ENCODE assay signal across 8 mouse cellular contexts in genomic region chr9:62476782-62477487, GRCm38 (mm10). TPM values are rescaled to one million over a fixed set of nuclear protein-coding genes. Genes with fewer than 3 reads are reported as not detected.
DNase-seq lines count a peak whose midpoint lies in the region; ATAC-seq and TF ChIP-seq lines count a peak whose summit lies in the region.

No protein-coding gene starts in this region.

- TF ChIP-seq CTCF in kidney, adult 2 months (conservative IDR thresholded peaks at IDR 0.05; ENCODE audit: insufficient read depth, insufficient read length, low read depth, low read length), result no peak
- peak; percentile 42 for TF ChIP-seq CTCF in stomach, postnatal 0 days (IDR thresholded peaks at IDR 0.05; ENCODE audit: low read depth)

- WGBS in embryonic facial prominence, embryonic 14.5 days, result 66% methylated on average over 10 of the region's 11 CpGs
- 57% methylated on average over 11 of the region's 11 CpGs for WGBS in kidney, adult 2 months
- WGBS in midbrain, embryonic 14.5 days, result 46% methylated on average over 11 of the region's 11 CpGs
- WGBS in stomach, postnatal 0 days, result 32% methylated on average over 11 of the region's 11 CpGs

- ATAC-seq in embryonic facial prominence, embryonic 14.5 days (ENCODE audit: low read depth), result peak; percentile 87
- peak; percentile 76 for ATAC-seq in midbrain, embryonic 14.5 days (ENCODE audit: low FRiP score, low TSS enrichment)
- ATAC-seq in stomach, postnatal 0 days (ENCODE audit: low FRiP score, low TSS enrichment), result peak; percentile 75; the same call in 1 of the 2 replicates

- no peaks in the 10 kb centered on the region for H3K9me3 ChIP-seq in embryonic facial prominence, embryonic 14.5 days (ENCODE audit: control insufficient read depth, low read length)
- H3K9me3 ChIP-seq in midbrain, embryonic 14.5 days (ENCODE audit: control insufficient read depth, low read length), result no peaks in the 10 kb centered on the region
- no peaks in the 10 kb centered on the region for H3K9me3 ChIP-seq in stomach, postnatal 0 days (ENCODE audit: control insufficient read depth, low read length)

- H3K4me1 ChIP-seq in embryonic facial prominence, embryonic 14.5 days (ENCODE audit: control insufficient read depth, insufficient read depth, low read length), result peaks cover 4% of the 10 kb centered on the region; the same call in 1 of the 2 replicates
- no peaks in the 10 kb centered on the region for H3K4me1 ChIP-seq in kidney, adult 2 months (ENCODE audit: control insufficient read depth, insufficient read depth, low read length)
- peaks cover 22% of the 10 kb centered on the region for H3K4me1 ChIP-seq in midbrain, embryonic 14.5 days (ENCODE audit: control insufficient read depth, insufficient read depth, low read length)
- H3K4me1 ChIP-seq in stomach, postnatal 0 days (replicated peaks; ENCODE audit: control insufficient read depth, insufficient read depth), result peaks cover 3% of the 10 kb centered on the region; the same call in 1 of the 2 replicates

- intact Hi-C loops in left cerebral cortex, postnatal 25 days (cut with DNase I), result loop anchor here (2.0 kb wide), 1 partner anchor 60 kb away; the partner anchor contains the start of gene Coro2b

- no peak overlapping the region for H3K4me3 ChIP-seq in embryonic facial prominence, embryonic 14.5 days (ENCODE audit: low read depth, low read length)
- no peak overlapping the region for H3K4me3 ChIP-seq in kidney, adult 2 months (ENCODE audit: insufficient read depth, low read depth, low read length)
- H3K4me3 ChIP-seq in midbrain, embryonic 14.5 days (replicated peaks; ENCODE audit: low read depth, low read length), result no peak overlapping the region
- no peak overlapping the region for H3K4me3 ChIP-seq in stomach, postnatal 0 days (ENCODE audit: low read depth, low read length)

- H3K9ac ChIP-seq in embryonic facial prominence, embryonic 14.5 days (ENCODE audit: low read depth, low read length), result 0 out of 2 replicates have a peak overlapping the region, but pooled peaks have one; percentile 5
- H3K9ac ChIP-seq in midbrain, embryonic 14.5 days (replicated peaks; ENCODE audit: low read length), result no peak overlapping the region
- no peak overlapping the region for H3K9ac ChIP-seq in stomach, postnatal 0 days (ENCODE audit: low read length)

- peak; percentile 98 for DNase-seq in cerebellum, adult 11-12 months
- DNase-seq in embryonic facial prominence, embryonic 14.5 days (ENCODE audit: low spot score), result peak; percentile 87
- peak; percentile 90 to 91 for DNase-seq in heart, adult 9 months (ENCODE audit: low spot score in 2 of 2)
- DNase-seq in kidney, adult 2 months, result peak; percentile 68
- peak; percentile 66 to 93 for DNase-seq in left cerebral cortex, postnatal 25 days (ENCODE audit: low spot score in 2 of 2)
- peak; percentile 68 for DNase-seq in midbrain, embryonic 14.5 days
- DNase-seq in stomach, postnatal 0 days (ENCODE audit: low spot score), result peak; percentile 54
- no peak for DNase-seq in thymus, postnatal 0 days (ENCODE audit: low spot score)

- H3K27me3 ChIP-seq in embryonic facial prominence, embryonic 14.5 days (replicated peaks; ENCODE audit: control insufficient read depth, insufficient read depth, low read length), result no peaks in the 10 kb centered on the region
- H3K27me3 ChIP-seq in kidney, adult 2 months (replicated peaks; ENCODE audit: control insufficient read depth, insufficient read depth, low read length), result no peaks in the 10 kb centered on the region
- no peaks in the 10 kb centered on the region for H3K27me3 ChIP-seq in midbrain, embryonic 14.5 days (ENCODE audit: control insufficient read depth, insufficient read depth, low read length)
- no peaks in the 10 kb centered on the region for H3K27me3 ChIP-seq in stomach, postnatal 0 days (ENCODE audit: control insufficient read depth, insufficient read depth, low read length)

- no peak overlapping the region for H3K4me2 ChIP-seq in embryonic facial prominence, embryonic 14.5 days (ENCODE audit: low read depth, low read length)
- H3K4me2 ChIP-seq in midbrain, embryonic 14.5 days (ENCODE audit: low read length), result no peak overlapping the region
- no peak overlapping the region for H3K4me2 ChIP-seq in stomach, postnatal 0 days (replicated peaks; ENCODE audit: low read depth)

- TF ChIP-seq EP300 in stomach, postnatal 0 days (optimal IDR thresholded peaks at IDR 0.05), result no peak

- H3K36me3 ChIP-seq in embryonic facial prominence, embryonic 14.5 days (ENCODE audit: control insufficient read depth, insufficient read depth, low read length), result no peaks in the 10 kb centered on the region
- H3K36me3 ChIP-seq in kidney, adult 2 months (ENCODE audit: control insufficient read depth, insufficient read depth, low read length), result no peaks in the 10 kb centered on the region
- H3K36me3 ChIP-seq in midbrain, embryonic 14.5 days (ENCODE audit: control insufficient read depth, insufficient read depth, low read length), result no peaks in the 10 kb centered on the region
- no peaks in the 10 kb centered on the region for H3K36me3 ChIP-seq in stomach, postnatal 0 days (ENCODE audit: control insufficient read depth, insufficient read depth, low read length)

- peak overlapping the region; percentile 75 for H3K27ac ChIP-seq in embryonic facial prominence, embryonic 14.5 days (replicated peaks; ENCODE audit: low read depth, low read length)
- H3K27ac ChIP-seq in kidney, adult 2 months (ENCODE audit: insufficient read depth, low read depth, low read length), result no peak overlapping the region
- H3K27ac ChIP-seq in midbrain, embryonic 14.5 days (replicated peaks; ENCODE audit: low read depth, low read length), result peak overlapping the region; percentile 22
- peak overlapping the region; percentile 30; the same call in 1 of the 2 replicates for H3K27ac ChIP-seq in stomach, postnatal 0 days (replicated peaks)

- TF ChIP-seq POLR2A in kidney, adult 2 months (IDR thresholded peaks at IDR 0.05; ENCODE audit: low read depth, low read length), result no peak

RNA-seq across cellular contexts. Expression of gene Coro2b, which starts 59.9 kb away (rescaled TPM):
- polyA plus RNA-seq in embryonic facial prominence, embryonic 14.5 days (2014; fragmentation: Nextera tagmentation; extraction: Ambion mirVana), result 11.1 and 12.3 TPM in 2 replicates
- polyA plus RNA-seq in kidney, adult 2 months (2012; rRNA removed), result 9.8 and 11.0 TPM in 2 replicates
- 100 to 1,000 TPM; 183 to 184 TPM for total RNA-seq in left cerebral cortex, postnatal 25 days (2021)
- polyA plus RNA-seq in midbrain, embryonic 14.5 days (2014; fragmentation: Nextera tagmentation; extraction: Ambion mirVana), result 33.2 and 34.5 TPM in 2 replicates
- polyA plus RNA-seq in stomach, postnatal 0 days (2015; fragmentation: Nextera tagmentation; extraction: Ambion mirVana), result 4.9 and 5.4 TPM in 2 replicates
- 3.1 and 3.4 TPM in 2 replicates for polyA plus RNA-seq in thymus, postnatal 0 days (2015; fragmentation: Nextera tagmentation; extraction: Ambion mirVana)
